ENCODE assay signal across 8 mouse cellular contexts in the genomic region with DNA sequence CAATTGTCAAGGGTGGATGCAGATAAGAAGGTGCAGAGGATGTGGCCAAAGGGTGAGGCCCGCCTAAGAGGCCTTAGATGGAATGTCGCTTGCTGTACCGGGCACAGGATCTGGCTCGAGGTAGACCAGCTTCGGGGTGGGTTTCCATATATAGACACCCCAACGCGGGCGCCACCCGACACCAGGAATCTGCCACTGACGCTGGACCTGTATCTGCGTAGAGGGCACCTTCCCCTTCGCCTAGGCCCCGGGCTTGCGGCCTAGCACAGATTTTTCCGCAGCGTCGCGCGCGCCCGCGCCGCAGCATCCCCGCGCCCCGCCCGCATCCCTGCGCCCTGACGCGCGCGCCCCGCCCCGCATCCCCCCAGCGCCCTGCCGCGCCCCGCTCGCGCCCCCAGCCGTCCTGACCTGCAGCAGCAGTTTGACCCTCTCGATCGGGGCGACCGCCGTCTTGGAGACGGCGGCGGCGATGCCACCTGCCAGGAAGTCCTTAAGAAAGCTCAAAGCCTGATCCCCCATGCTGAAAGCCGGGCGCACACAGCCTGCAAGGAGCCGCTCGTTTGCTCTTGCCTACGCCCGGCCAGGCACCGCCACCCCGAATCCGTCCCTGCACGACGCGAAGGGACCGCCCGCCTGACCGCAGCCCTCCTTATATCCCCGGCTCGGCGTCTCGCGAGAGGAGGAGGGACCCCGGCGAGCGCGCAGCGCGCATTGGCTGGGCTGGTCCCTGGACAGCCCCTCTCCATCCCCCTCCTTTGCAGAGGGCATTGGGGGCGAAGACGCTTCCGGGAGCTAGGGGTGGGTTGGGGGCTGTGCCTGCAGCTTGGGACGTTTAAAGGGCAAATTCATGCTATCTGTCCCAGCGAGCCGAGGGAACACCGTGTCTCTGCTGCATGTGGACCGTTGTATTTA. TPM values are rescaled to one million over a fixed set of nuclear protein-coding genes. Genes with fewer than 3 reads are reported as not detected.
A peak's percentile ranks its signal among the peaks of the same experiment; 100 is the strongest.
DNase-seq lines count a peak whose midpoint lies in the region; ATAC-seq and TF ChIP-seq lines count a peak whose summit lies in the region.

A gene (minus strand): TSS at position 881 of the 912 bp plus-strand sequence.

- ATAC-seq in G1E (ENCODE audit: extremely low read depth, insufficient number of reproducible peaks, low FRiP score, poor library complexity, severe bottlenecking): peak; percentile 85
- peak; percentile 92 for ATAC-seq in frontal cortex, adult (ENCODE audit: low TSS enrichment)
- peak; percentile 99 for ATAC-seq in lung, postnatal 0 days

- H3K27ac ChIP-seq in cerebellum, adult 2 months (ENCODE audit: insufficient read depth, low read length): peak within 1 kb of the TSS; percentile 99
- peak within 1 kb of the TSS; percentile 97 for H3K27ac ChIP-seq in hindbrain, embryonic 10.5 days
- peak within 1 kb of the TSS; percentile 91 for H3K27ac ChIP-seq in lung, postnatal 0 days (ENCODE audit: low read length)

- peak within 1 kb of the TSS; percentile 80 for H3K4me3 ChIP-seq in G1E (ENCODE audit: low read depth, low read length)
- H3K4me3 ChIP-seq in cerebellum, adult 2 months (replicated peaks; ENCODE audit: insufficient read depth, low read depth, low read length): peak within 1 kb of the TSS; percentile 86
- peak within 1 kb of the TSS; percentile 86 for H3K4me3 ChIP-seq in hindbrain, embryonic 10.5 days
- H3K4me3 ChIP-seq in lung, postnatal 0 days (ENCODE audit: low read depth, low read length): peak within 1 kb of the TSS; percentile 80

- no peaks in the 10 kb centered on the region for H3K9me3 ChIP-seq in G1E (replicated peaks)
- no peaks in the 10 kb centered on the region for H3K9me3 ChIP-seq in hindbrain, embryonic 10.5 days
- H3K9me3 ChIP-seq in lung, postnatal 0 days (ENCODE audit: low read length): no peaks in the 10 kb centered on the region

- WGBS in cerebellum, adult 2 months: under 1% methylated on average over 82 of the region's 84 CpGs
- WGBS in hindbrain, embryonic 10.5 days: under 1% methylated on average over 83 of the region's 84 CpGs
- 4% methylated on average over 60 of the region's 84 CpGs for WGBS in lung, postnatal 0 days

- DNase-seq in G1E (ENCODE audit: low spot score): peak; percentile 100
- peak; percentile 97 for DNase-seq in cerebellum, adult 2 months
- DNase-seq in hindbrain, embryonic 10.5 days (ENCODE audit: low spot score): peak; percentile 98
- DNase-seq in layer of hippocampus, adult 9-11 months: peak; percentile 96
- DNase-seq in lung, postnatal 0 days (ENCODE audit: low spot score): peak; percentile 94
- peak; percentile 98 for DNase-seq in ovary, postnatal 14 days (ENCODE audit: low spot score)
- DNase-seq in thymus, postnatal 14 days: peak; percentile 97

- peak; percentile 83 for TF ChIP-seq EP300 in lung, postnatal 0 days (IDR thresholded peaks at IDR 0.05)

- no peak for TF ChIP-seq CTCF in G1E (IDR thresholded peaks at IDR 0.05; ENCODE audit: low read depth, low read length)
- no peak for TF ChIP-seq CTCF in cerebellum, adult 2 months (IDR thresholded peaks at IDR 0.05; ENCODE audit: borderline replicate concordance, insufficient read depth, low read depth, low read length)
- no peak for TF ChIP-seq CTCF in lung, postnatal 0 days (IDR thresholded peaks at IDR 0.05)

- no peaks in the 10 kb centered on the region; the same call in 1 of the 2 replicates for H3K27me3 ChIP-seq in G1E (ENCODE audit: insufficient read depth, low read length)
- no peaks in the 10 kb centered on the region for H3K27me3 ChIP-seq in cerebellum, adult 2 months (ENCODE audit: control insufficient read depth, insufficient read depth, low read length)
- peaks cover 33% of the 10 kb centered on the region for H3K27me3 ChIP-seq in hindbrain, embryonic 10.5 days (ENCODE audit: insufficient read depth, poor library complexity, severe bottlenecking)
- no peaks in the 10 kb centered on the region for H3K27me3 ChIP-seq in lung, postnatal 0 days (replicated peaks; ENCODE audit: insufficient read depth, low read length)

- peaks cover 42% of the 10 kb centered on the region for H3K4me1 ChIP-seq in G1E (ENCODE audit: insufficient read depth, low read depth, low read length)
- no peaks in the 10 kb centered on the region; the same call in none of the 2 replicates for H3K4me1 ChIP-seq in cerebellum, adult 2 months (ENCODE audit: control insufficient read depth, insufficient read depth, low read length)
- H3K4me1 ChIP-seq in hindbrain, embryonic 10.5 days (replicated peaks): peaks cover 42% of the 10 kb centered on the region
- H3K4me1 ChIP-seq in lung, postnatal 0 days (ENCODE audit: insufficient read depth, low read depth, low read length): peaks cover 9% of the 10 kb centered on the region; the same call in 1 of the 2 replicates

- peak within 1 kb of the TSS; percentile 79 for H3K4me2 ChIP-seq in lung, postnatal 0 days (replicated peaks; ENCODE audit: low read depth, low read length)

- peak within 1 kb of the TSS; percentile 82 for H3K9ac ChIP-seq in lung, postnatal 0 days (replicated peaks; ENCODE audit: low read depth)

- peak; percentile 99 for TF ChIP-seq POLR2A in cerebellum, adult 2 months (IDR thresholded peaks at IDR 0.05; ENCODE audit: borderline replicate concordance, insufficient read depth, low read length)

- H3K36me3 ChIP-seq in G1E (replicated peaks): peaks cover 43% of the 10 kb centered on the region
- peaks cover 38% of the 10 kb centered on the region for H3K36me3 ChIP-seq in hindbrain, embryonic 10.5 days
- H3K36me3 ChIP-seq in lung, postnatal 0 days (ENCODE audit: insufficient read depth, low read length): peaks cover 10% of the 10 kb centered on the region

RNA-seq across cellular contexts. Expression of the gene that starts here (rescaled TPM):
- total RNA-seq in G1E (2014; fragmentation: Nextera tagmentation): 80.9 and 81.6 TPM in 2 replicates
- total RNA-seq in G1E (2017): 160 and 177 TPM in 2 replicates
- polyA plus RNA-seq in G1E (2012): 35.2 and 50.4 TPM in 2 replicates
- polyA plus RNA-seq in cerebellum, adult 2 months (2012; rRNA removed): 876 and 917 TPM in 2 replicates
- polyA plus RNA-seq in hindbrain, embryonic 10.5 days (2016; fragmentation: Nextera tagmentation; extraction: Ambion mirVana): 504 and 541 TPM in 2 replicates
- 292 and 307 TPM in 2 replicates for polyA plus RNA-seq in lung, postnatal 0 days (2015; fragmentation: Nextera tagmentation; extraction: Ambion mirVana)

Comparison
In these comparisons a context has a peak if more than half of its experiments do, and no peak if none do; other contexts are left out.
1. Peak in every context shown above with its lines: DNase-seq, ATAC-seq, H3K4me3 ChIP-seq and H3K27ac ChIP-seq.